Mouse (Mus musculus) limb, embryonic 15.5 days (tissue): Measurements from ENCODE around the gene Carhsp1. TPM values are rescaled to one million over a fixed set of nuclear protein-coding genes. Genes with fewer than 3 reads are reported as not detected.

Source experiments
- ATAC-seq: fragments of 200-750 bp; cut with Nextera tagmentation; 2 replicates; pipeline ENCODE4 v1.8.0; 2017; ENCODE audit warnings: low read depth, moderate TSS enrichment; ENCODE audit not compliant: insufficient number of reproducible peaks, low FRiP score, low TSS enrichment
- H3K27ac ChIP-seq: fragments of 300-500 bp; sonication (generic); 2 replicates; pipeline ENCODE4 v1.5.1; 2015; ENCODE audit warnings: moderate library complexity, mild to moderate bottlenecking, inconsistent platforms
- H3K27me3 ChIP-seq: fragments of 300-500 bp; sonication (generic); 2 replicates; pipeline ENCODE4 v1.6.1; 2015; ENCODE audit warnings: inconsistent platforms
- H3K36me3 ChIP-seq: fragments of 300-500 bp; sonication (generic); 2 replicates; pipeline ENCODE4 v1.6.1; 2015; ENCODE audit warnings: inconsistent platforms
- H3K4me1 ChIP-seq: fragments of 300-500 bp; sonication (generic); 2 replicates; pipeline ENCODE4 v1.6.1; 2015; ENCODE audit warnings: inconsistent platforms
- H3K4me2 ChIP-seq: fragments of 300-500 bp; sonication (generic); 2 replicates; pipeline ENCODE4 v1.6.1; 2015; ENCODE audit warnings: mild to moderate bottlenecking, inconsistent platforms
- H3K4me3 ChIP-seq: fragments of 300-500 bp; sonication (generic); 2 replicates; pipeline ENCODE4 v1.5.1; 2015; ENCODE audit warnings: mild to moderate bottlenecking, inconsistent platforms
- H3K9ac ChIP-seq: fragments of 300-500 bp; sonication (generic); 2 replicates; pipeline ENCODE4 v1.6.1; 2015; ENCODE audit warnings: inconsistent platforms
- H3K9me3 ChIP-seq: fragments of 300-500 bp; sonication (generic); 2 replicates; pipeline ENCODE4 v1.6.1; 2016; ENCODE audit warnings: inconsistent platforms
- WGBS: fragments of 180-500 bp; shearing (Covaris S2); methylation state at CpG from one replicate; pipeline ENCODE4 v1.1.7; 2015; 5-methylcytosine and 5-hydroxymethylcytosine counted together
- polyA plus RNA-seq: library from polyadenylated mRNA; unstranded; fragments of >200 nt; fragmentation: Nextera tagmentation; extraction: Ambion mirVana; gene quantifications from 2 replicates; pipeline ENCODE4 v1.2.1, GENCODE M21; 2015

Gene Carhsp1
- polyA plus RNA-seq: 85.1 and 85.5 TPM in 2 replicates

DNA sequence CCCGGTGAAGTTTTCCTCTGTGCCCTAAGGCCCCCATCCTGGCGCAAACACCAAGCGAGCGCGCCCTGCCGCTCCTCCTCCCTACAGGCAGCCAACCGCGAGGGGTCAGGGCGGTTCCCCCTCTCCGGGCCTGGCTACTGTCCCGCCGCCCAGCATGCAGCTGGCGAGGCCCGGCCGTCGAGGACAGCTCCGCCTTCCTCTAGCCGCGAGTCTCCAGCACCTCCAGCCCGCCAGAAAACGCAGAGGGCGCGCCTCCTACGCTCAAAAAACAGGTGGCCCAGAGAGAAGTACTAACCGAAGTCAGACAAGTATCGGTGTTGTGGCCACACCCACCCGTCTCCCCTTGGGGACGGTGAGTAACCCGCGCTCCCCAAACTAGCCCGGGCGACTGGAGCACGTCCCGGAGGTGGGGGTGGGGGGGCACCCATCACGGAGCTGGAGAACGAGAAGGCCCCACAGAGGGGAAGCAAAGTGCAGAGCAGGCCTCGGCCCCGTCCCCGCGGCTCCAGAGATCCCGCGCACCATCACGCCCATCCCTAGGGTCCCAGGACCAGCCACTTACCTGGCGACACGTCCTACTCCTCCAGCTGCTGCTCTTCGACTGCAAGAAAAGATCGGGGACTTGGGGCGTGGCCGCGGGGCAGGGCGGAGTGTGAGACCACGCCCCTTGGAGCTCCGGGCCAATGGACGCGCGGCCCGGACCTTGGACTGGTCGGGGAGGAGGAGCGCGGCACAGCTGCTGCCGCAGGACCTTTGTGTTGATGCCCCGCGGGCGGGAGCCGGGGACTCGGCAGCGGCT lies at the start of gene Carhsp1:
TSS of gene Carhsp1 (minus strand) at position 605 of the 799 bp plus-strand sequence.
- H3K4me3 ChIP-seq: peak within 1 kb of the TSS; percentile 72
- peaks cover 4% of the 10 kb centered on the region; the same call in 1 of the 2 replicates for H3K36me3 ChIP-seq
- peak within 1 kb of the TSS; percentile 86 for H3K27ac ChIP-seq
- peak within 1 kb of the TSS; percentile 89 for H3K4me2 ChIP-seq
- 0 out of 2 replicates have a peak, but pooled peaks cover 3% of the 10 kb centered on the region for H3K27me3 ChIP-seq
- H3K9me3 ChIP-seq: no peaks in the 10 kb centered on the region
- under 1% methylated on average over 67 of the region's 67 CpGs for WGBS
- H3K4me1 ChIP-seq: peaks cover 52% of the 10 kb centered on the region
- peak; percentile 90 for ATAC-seq
- H3K9ac ChIP-seq: peak within 1 kb of the TSS; percentile 40; the same call in 1 of the 2 replicates

DNA sequence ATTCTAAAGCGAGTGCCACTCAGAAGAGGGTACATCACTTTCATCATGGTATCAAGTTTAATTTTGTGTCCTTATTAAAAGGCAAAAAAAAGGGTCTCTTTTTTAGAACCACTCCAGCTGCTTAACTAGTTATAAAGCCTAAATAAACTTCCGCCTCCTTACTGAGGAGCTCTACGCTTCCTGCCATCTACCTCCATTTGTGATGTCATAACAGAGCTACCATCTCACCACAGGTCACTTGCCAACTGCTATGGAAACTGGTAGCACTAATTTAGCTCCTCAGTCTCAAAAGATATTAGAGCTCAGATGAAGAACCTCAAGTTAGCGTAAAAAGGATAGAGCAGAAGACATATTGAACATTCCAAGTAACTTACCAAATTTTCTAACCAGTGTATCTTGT lies 48.5 kb upstream of the Carhsp1 start:
- 88% methylated on average over 4 of the region's 4 CpGs for WGBS
- no peak for ATAC-seq
- Histone ChIP-seq H3K9ac (no peak overlapping the region), H3K27me3 (no peaks in the 10 kb centered on the region), H3K4me3 (no peak overlapping the region), H3K9me3 (no peaks in the 10 kb centered on the region), H3K4me1 (peaks cover 6% of the 10 kb centered on the region; the same call in 1 of the 2 replicates), H3K36me3 (peaks cover 10% of the 10 kb centered on the region), H3K4me2 (no peak overlapping the region), H3K27ac (no peak overlapping the region)

DNA sequence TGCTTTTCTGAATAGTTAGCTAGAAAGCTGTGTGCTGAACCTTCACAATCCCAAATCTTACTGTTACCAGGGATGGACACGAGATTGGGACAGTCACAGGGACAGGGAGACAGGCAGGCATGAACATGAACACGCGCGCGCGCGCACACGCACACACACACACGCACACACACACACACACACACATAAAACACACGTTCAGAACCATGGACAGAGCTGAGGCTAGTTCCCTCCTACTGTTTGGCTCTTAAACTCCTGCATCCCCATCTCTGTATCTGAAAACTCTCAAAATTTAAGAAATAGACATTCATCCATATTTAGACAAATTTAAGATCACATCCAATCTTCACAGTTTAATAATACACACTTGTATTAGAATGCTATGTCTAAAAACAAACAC lies 45.8 kb upstream of the Carhsp1 start:
- Histone ChIP-seq H3K36me3 (peaks cover 29% of the 10 kb centered on the region), H3K4me1 (peaks cover 6% of the 10 kb centered on the region; the same call in 1 of the 2 replicates), H3K27ac (no peak overlapping the region), H3K9ac (no peak overlapping the region), H3K27me3 (no peaks in the 10 kb centered on the region), H3K9me3 (no peaks in the 10 kb centered on the region), H3K4me3 (no peak overlapping the region), H3K4me2 (no peak overlapping the region)
- 90% methylated on average over 10 of the region's 10 CpGs for WGBS
- ATAC-seq: no peak

DNA sequence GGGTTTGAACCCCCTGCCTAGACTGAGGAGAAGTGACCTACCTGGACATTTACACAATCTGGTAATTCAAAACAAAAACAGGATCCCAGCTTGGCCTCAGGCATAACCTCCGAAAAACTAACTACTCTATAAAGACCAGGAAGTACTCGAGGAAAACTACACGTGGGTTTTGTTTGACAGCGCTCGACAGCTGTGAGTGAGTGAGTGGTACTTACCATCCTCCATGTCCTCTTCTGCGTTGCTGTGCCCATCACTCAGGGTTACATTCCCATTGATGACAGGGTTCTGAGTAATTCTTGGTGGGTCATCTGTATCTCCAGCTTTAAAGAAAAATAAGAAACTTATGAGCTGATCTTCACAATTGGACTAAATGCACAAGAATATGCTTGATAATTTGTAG lies 44.3 kb upstream of the Carhsp1 start:
- H3K27me3 ChIP-seq: no peaks in the 10 kb centered on the region
- peaks cover 6% of the 10 kb centered on the region; the same call in 1 of the 2 replicates for H3K4me1 ChIP-seq
- H3K27ac ChIP-seq: no peak overlapping the region
- no peak overlapping the region for H3K4me2 ChIP-seq
- H3K36me3 ChIP-seq: peaks cover 43% of the 10 kb centered on the region
- H3K9me3 ChIP-seq: no peaks in the 10 kb centered on the region
- H3K4me3 ChIP-seq: no peak overlapping the region
- 49% methylated on average over 6 of the region's 6 CpGs for WGBS
- H3K9ac ChIP-seq: no peak overlapping the region
- no peak for ATAC-seq

DNA sequence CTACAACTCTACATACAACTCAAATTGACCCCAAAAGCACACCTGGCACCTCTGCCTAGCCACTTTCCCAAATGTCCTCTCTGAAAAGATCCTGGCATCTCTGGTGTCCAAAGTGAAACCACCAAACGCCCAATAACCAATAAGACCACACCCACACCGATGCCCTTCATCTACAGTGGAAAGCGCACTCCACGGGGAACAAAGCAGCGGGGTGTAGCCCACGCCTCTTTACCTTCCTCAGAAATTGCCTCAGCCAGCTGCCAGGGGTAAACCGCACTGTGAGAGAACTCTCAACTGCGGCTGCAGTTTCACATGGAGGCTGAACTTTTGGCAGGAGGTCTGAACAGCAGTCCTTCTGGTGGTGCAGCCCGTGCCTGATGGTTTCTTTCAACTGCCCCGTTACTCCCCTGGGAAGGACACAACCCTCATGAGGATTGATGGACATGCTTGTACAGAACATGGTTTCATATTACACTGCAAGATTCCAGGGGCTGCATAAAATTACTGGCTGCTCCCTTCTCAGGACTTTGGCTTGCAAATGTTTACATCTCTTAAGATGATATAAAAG lies 43.6 kb upstream of the Carhsp1 start:
- no peak overlapping the region for H3K4me2 ChIP-seq
- no peak for ATAC-seq
- peaks cover 6% of the 10 kb centered on the region; the same call in 1 of the 2 replicates for H3K4me1 ChIP-seq
- WGBS: 64% methylated on average over 10 of the region's 10 CpGs
- no peak overlapping the region for H3K27ac ChIP-seq
- H3K27me3 ChIP-seq: no peaks in the 10 kb centered on the region
- no peak overlapping the region for H3K9ac ChIP-seq
- no peaks in the 10 kb centered on the region for H3K9me3 ChIP-seq
- no peak overlapping the region for H3K4me3 ChIP-seq
- H3K36me3 ChIP-seq: peaks cover 50% of the 10 kb centered on the region

DNA sequence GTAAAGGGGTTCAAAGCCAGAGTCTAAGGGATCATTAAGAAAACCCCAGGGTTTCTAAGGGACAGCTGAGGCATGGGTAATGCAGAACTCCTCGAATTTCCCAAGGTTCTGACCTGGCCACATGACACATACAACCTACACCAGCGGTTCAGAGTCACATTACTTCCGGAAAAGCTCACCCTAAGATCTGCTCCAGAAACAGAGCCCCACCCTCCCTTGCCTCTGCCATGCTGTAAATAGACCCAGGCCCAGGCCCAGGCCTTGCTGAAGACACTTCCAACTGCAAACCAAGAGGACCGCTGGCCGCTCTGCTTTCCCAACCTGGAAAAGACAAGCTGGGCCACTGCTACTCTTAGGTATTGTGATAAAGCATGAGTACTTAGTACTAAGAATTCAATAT lies 42.9 kb upstream of the Carhsp1 start:
- Histone ChIP-seq H3K27ac (no peak overlapping the region), H3K9ac (no peak overlapping the region), H3K36me3 (peaks cover 58% of the 10 kb centered on the region), H3K9me3 (no peaks in the 10 kb centered on the region), H3K4me3 (no peak overlapping the region), H3K4me1 (peaks cover 6% of the 10 kb centered on the region; the same call in 1 of the 2 replicates), H3K4me2 (no peak overlapping the region), H3K27me3 (no peaks in the 10 kb centered on the region)
- no peak for ATAC-seq
- 76% methylated on average over 5 of the region's 5 CpGs for WGBS

DNA sequence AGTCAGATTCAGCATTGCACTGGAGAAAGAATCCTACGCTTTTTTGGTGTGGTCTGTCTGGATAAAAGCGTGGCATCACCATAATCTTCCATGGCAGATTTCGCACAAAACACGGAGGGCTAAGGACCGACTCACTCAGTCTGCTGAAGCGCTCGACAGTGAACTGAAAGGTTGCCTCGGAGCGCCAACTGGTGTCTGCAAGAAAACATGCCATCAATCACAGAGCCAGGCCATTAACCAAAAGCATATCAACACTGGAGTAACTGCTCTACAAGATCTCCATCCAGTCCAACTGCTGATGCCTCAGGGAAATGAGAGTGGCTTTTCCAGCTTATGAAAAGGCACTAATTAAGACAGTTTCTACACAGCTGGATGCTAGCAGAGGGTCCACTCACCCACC lies 40.0 kb upstream of the Carhsp1 start:
- peaks cover 85% of the 10 kb centered on the region for H3K36me3 ChIP-seq
- 82% methylated on average over 9 of the region's 9 CpGs for WGBS

DNA sequence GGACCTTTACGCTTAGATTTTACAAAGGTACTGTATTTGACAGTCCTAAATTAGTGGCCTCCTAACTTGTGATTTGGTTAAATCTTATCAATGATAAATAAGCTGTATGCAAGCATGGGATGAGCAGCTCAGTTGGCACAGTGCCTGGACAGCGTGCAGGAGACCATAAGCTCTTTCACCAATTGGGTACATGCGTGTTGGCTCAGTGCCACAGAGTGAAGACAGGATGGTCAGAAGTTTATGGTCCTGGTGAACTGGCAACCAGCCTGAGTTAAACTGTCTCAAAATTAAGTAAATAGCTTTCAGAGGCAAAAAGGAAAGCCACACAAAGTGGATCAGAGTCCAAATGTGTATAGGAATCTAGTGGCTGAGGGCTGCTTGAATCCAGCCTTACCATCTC lies 28.6 kb upstream of the Carhsp1 start:
- Histone ChIP-seq H3K27me3 (no peaks in the 10 kb centered on the region), H3K27ac (no peak overlapping the region), H3K4me1 (no peaks in the 10 kb centered on the region), H3K9me3 (no peaks in the 10 kb centered on the region), H3K4me2 (no peak overlapping the region), H3K4me3 (no peak overlapping the region), H3K9ac (no peak overlapping the region), H3K36me3 (peaks cover 89% of the 10 kb centered on the region)
- WGBS: 84% methylated on average over 3 of the region's 3 CpGs
- ATAC-seq: no peak

More for the DNA sequence above, 40.0 kb upstream of the Carhsp1 start:
- Histone ChIP-seq H3K4me3 (no peak overlapping the region), H3K9me3 (no peaks in the 10 kb centered on the region), H3K27me3 (no peaks in the 10 kb centered on the region), H3K4me1 (no peaks in the 10 kb centered on the region), H3K27ac (no peak overlapping the region), H3K9ac (no peak overlapping the region), H3K4me2 (no peak overlapping the region)
- ATAC-seq: no peak

DNA sequence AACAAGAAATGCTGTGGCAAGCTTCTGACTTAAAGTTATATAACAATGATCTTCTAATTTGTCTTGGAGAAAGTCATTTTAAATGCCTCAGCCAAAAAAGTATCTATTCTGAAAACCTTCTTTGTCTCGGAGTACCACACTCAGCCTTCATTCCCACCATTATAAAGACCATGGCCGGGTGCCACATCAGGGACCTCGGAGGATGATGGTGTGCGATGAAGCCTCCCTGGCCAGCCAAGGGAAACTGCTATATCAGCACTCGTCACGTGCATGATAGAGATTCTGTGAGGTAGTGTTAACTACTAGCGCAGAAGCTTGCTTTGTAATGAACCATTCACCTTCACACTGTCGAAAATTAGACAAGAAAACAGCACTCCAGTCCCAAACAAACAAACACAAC lies 27.6 kb upstream of the Carhsp1 start:
- WGBS: 89% methylated on average over 8 of the region's 8 CpGs
- peaks cover 93% of the 10 kb centered on the region for H3K36me3 ChIP-seq
- ATAC-seq: no peak
- no peak overlapping the region for H3K4me3 ChIP-seq
- H3K4me2 ChIP-seq: no peak overlapping the region
- no peak overlapping the region for H3K27ac ChIP-seq
- H3K9ac ChIP-seq: no peak overlapping the region
- H3K9me3 ChIP-seq: no peaks in the 10 kb centered on the region
- H3K4me1 ChIP-seq: no peaks in the 10 kb centered on the region
- H3K27me3 ChIP-seq: no peaks in the 10 kb centered on the region

DNA sequence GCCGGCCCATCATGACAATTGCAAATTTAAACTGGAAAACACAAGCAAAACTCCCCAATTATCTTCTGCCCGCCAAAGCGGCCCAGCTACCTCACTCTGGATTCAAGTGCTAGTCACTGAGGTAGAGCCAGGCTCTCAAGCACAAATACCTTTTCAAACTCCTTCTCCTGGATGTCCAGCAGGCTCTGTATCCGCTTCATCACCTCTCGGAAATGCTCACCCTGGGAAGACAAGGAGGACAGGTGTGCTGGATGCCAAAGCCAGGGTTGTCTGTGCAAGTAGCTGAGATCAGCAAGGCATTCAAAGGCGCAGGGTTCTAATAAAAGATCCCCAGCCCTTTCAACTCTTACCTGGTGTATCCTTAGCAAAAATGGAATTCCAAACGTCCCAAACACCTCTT lies 19.3 kb upstream of the Carhsp1 start:
- Histone ChIP-seq H3K9ac (no peak overlapping the region), H3K4me2 (no peak overlapping the region), H3K27me3 (no peaks in the 10 kb centered on the region), H3K4me1 (no peaks in the 10 kb centered on the region), H3K4me3 (no peak overlapping the region), H3K9me3 (no peaks in the 10 kb centered on the region), H3K27ac (no peak overlapping the region), H3K36me3 (peaks cover 81% of the 10 kb centered on the region)
- WGBS: 90% methylated on average over 7 of the region's 7 CpGs
- no peak for ATAC-seq

DNA sequence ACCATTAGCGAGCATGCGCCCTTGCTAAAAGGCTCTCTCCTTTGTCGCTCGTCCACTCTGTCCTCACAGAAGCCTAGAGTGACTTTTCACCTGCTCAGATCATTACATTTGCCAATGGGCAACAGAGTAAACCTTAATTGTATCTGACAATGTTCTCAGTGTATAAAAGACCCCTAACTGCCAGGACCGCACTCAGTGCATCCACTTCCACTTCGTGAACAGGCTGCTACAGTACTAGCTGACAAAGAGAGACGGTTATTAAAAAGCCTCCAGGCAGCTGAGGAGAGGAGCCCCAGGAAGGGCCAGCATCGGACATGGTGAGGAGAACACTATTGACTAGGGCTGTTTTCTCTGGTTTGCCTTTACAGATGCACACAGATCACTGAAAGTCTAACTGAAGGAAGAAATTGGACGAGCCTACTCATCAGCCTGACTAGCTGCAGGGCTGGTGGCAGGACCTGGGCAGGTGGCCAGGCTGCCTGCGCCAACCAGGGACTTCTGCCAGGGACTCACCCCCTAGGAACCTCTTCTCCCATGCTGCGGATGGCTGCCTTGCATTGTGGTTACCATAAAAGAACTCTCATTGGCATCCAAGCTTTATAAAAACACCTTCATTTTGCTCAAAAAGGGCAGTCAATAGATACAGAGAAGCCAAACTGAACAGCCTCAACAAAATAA lies 18.2 kb upstream of the Carhsp1 start:
- Histone ChIP-seq H3K36me3 (peaks cover 78% of the 10 kb centered on the region), H3K9me3 (no peaks in the 10 kb centered on the region), H3K27ac (no peak overlapping the region; the same call in 1 of the 2 replicates), H3K4me2 (no peak overlapping the region), H3K27me3 (no peaks in the 10 kb centered on the region), H3K4me3 (no peak overlapping the region), H3K4me1 (0 out of 2 replicates have a peak, but pooled peaks cover 4% of the 10 kb centered on the region), H3K9ac (peak overlapping the region; percentile 17; the same call in 1 of the 2 replicates)
- 88% methylated on average over 11 of the region's 11 CpGs for WGBS
- ATAC-seq: no peak
